Mouse (Mus musculus): ENCODE data around the gene Smim13. TPM values are rescaled to one million over a fixed set of nuclear protein-coding genes. Genes with fewer than 3 reads are reported as not detected.

Smim13 gene
- total and polyA plus RNA-seq, 3 experiments, result 9.0 to 27.6 (median 23.0) TPM

GRCm38 (mm10) chr13:41325346-41325745 is 75.7 kb downstream of the Smim13 start:
- H3K4me1 ChIP-seq (ENCODE audit: control insufficient read depth, insufficient read depth, low read length), result peaks cover 9% of the 10 kb centered on the region
- no peak overlapping the region for H3K9ac ChIP-seq (ENCODE audit: low read depth, low read length)
- no peak overlapping the region for H3K27ac ChIP-seq
- DNase-seq, result no peak
- TF ChIP-seq POLR2A (IDR thresholded peaks at IDR 0.05; ENCODE audit: insufficient read depth, low read depth, low read length) (no peak), CTCF (IDR thresholded peaks at IDR 0.05) (no peak), EP300 (IDR thresholded peaks at IDR 0.05; ENCODE audit: insufficient read depth, low read depth, low read length) (no peak)
- WGBS, result 84% methylated on average over 4 of the region's 4 CpGs
- intact Hi-C loops (cut with DNase I), result no loop called here
- no peaks in the 10 kb centered on the region for H3K27me3 ChIP-seq (ENCODE audit: control insufficient read depth, insufficient read depth, low read length)
- no peak overlapping the region for H3K4me3 ChIP-seq
- H3K36me3 ChIP-seq (ENCODE audit: control insufficient read depth, insufficient read depth, low read length), result peaks cover 19% of the 10 kb centered on the region
- peaks cover 2% of the 10 kb centered on the region for H3K79me2 ChIP-seq (replicated peaks; ENCODE audit: control insufficient read depth, insufficient read depth, low read length)

- no peak for TF ChIP-seq EP300 (IDR thresholded peaks at IDR 0.05; ENCODE audit: insufficient read depth, low read depth, low read length)
- TF ChIP-seq POLR2A (IDR thresholded peaks at IDR 0.05; ENCODE audit: insufficient read depth, low read depth, low read length), result no peak
- no peak for TF ChIP-seq CTCF (IDR thresholded peaks at IDR 0.05)
- H3K27me3 ChIP-seq (ENCODE audit: control insufficient read depth, insufficient read depth, low read length), result no peaks in the 10 kb centered on the region
- no peak overlapping the region for H3K27ac ChIP-seq
- no peak for DNase-seq
- H3K79me2 ChIP-seq (replicated peaks; ENCODE audit: control insufficient read depth, insufficient read depth, low read length), result peaks cover 2% of the 10 kb centered on the region
- no peak overlapping the region for H3K9ac ChIP-seq (ENCODE audit: low read depth, low read length)
- H3K4me3 ChIP-seq, result no peak overlapping the region
- H3K4me1 ChIP-seq (ENCODE audit: control insufficient read depth, insufficient read depth, low read length), result peaks cover 15% of the 10 kb centered on the region
- WGBS, result 82% methylated on average over 4 of the region's 4 CpGs
- peaks cover 19% of the 10 kb centered on the region for H3K36me3 ChIP-seq (ENCODE audit: control insufficient read depth, insufficient read depth, low read length)
- intact Hi-C loops (cut with DNase I), result no loop called here
Observed at GRCm38 (mm10) chr13:41326134-41326533, 76.5 kb downstream of the Smim13 start.

Other genes with a start within 250 kb of the Smim13 start
- gene Pak1ip1, start 248.8 kb upstream of the Smim13 start, total RNA-seq (2021), result 10 to 100 TPM; 26.7 to 27.5 TPM
- 21.2 and 22.5 TPM in 2 replicates for gene Pak1ip1, start 248.8 kb upstream of the Smim13 start, polyA plus RNA-seq (2012; rRNA removed)
- 100 to 1,000 TPM; 165 to 179 TPM for gene Tmem14c, start 233.6 kb upstream of the Smim13 start, total RNA-seq (2021)
- gene Tmem14c, start 233.6 kb upstream of the Smim13 start, polyA plus RNA-seq (2012; rRNA removed), result 136 and 180 TPM in 2 replicates
- gene Mak, start 170.1 kb upstream of the Smim13 start, total RNA-seq (2021), result not detected
- 0.25 TPM in 1 of 2 replicates, not detected in the other for gene Mak, start 170.1 kb upstream of the Smim13 start, polyA plus RNA-seq (2012; rRNA removed)
- gene Gcm2, start 138.8 kb upstream of the Smim13 start, total RNA-seq (2021), result not detected
- not detected in 2 replicates for gene Gcm2, start 138.8 kb upstream of the Smim13 start, polyA plus RNA-seq (2012; rRNA removed)
- gene Sycp2l, start 135.5 kb upstream of the Smim13 start, total RNA-seq (2021), result not detected
- not detected in 2 replicates for gene Sycp2l, start 135.5 kb upstream of the Smim13 start, polyA plus RNA-seq (2012; rRNA removed)
- under 1 TPM; 0.05 to 0.18 TPM for gene Elovl2, start 29.4 kb upstream of the Smim13 start, total RNA-seq (2021)
- gene Elovl2, start 29.4 kb upstream of the Smim13 start, polyA plus RNA-seq (2012; rRNA removed), result 0.04 and 0.18 TPM in 2 replicates
- gene Gm17364, start 24.1 kb downstream of the Smim13 start, total RNA-seq (2021), result not detected
- gene Gm17364, start 24.1 kb downstream of the Smim13 start, polyA plus RNA-seq (2012; rRNA removed), result not detected in 2 replicates
- 10 to 100 TPM; 26.7 to 28.9 TPM for gene Nedd9, start 237.5 kb downstream of the Smim13 start, total RNA-seq (2021)
- 15.2 and 24.7 TPM in 2 replicates for gene Nedd9, start 237.5 kb downstream of the Smim13 start, polyA plus RNA-seq (2012; rRNA removed)

All from heart, adult 2 months (tissue).